ENCODE assay signal across 8 mouse cellular contexts in genomic region chr10:3573905-3574500, GRCm38 (mm10). TPM values are rescaled to one million over a fixed set of nuclear protein-coding genes. Genes with fewer than 3 reads are reported as not detected.
DNase-seq lines count a peak whose midpoint lies in the region; ATAC-seq lines count a peak whose summit lies in the region.

No protein-coding gene starts in this region.

- WGBS in hindbrain, embryonic 11.5 days, result 57% methylated on average over 4 of the region's 4 CpGs
- WGBS in hindbrain, embryonic 16.5 days, result 54% methylated on average over 4 of the region's 4 CpGs
- WGBS in embryonic facial prominence, embryonic 10.5 days, result 71% methylated on average over 4 of the region's 4 CpGs

- H3K27ac ChIP-seq in hindbrain, embryonic 11.5 days (ENCODE audit: low read depth, low read length), result no peak overlapping the region
- H3K27ac ChIP-seq in hindbrain, embryonic 16.5 days (ENCODE audit: low read depth, low read length), result no peak overlapping the region
- peak overlapping the region; percentile 20; the same call in 1 of the 2 replicates for H3K27ac ChIP-seq in embryonic facial prominence, embryonic 10.5 days (replicated peaks)

- peak; percentile 39 for DNase-seq in hindbrain, embryonic 11.5 days (ENCODE audit: low spot score)
- DNase-seq in ES-CJ7 (ENCODE audit: low read depth, low spot score), result peak; percentile 73
- DNase-seq in embryonic facial prominence, embryonic 10.5 days (ENCODE audit: low spot score), result peak; percentile 61
- DNase-seq in kidney, postnatal 36 days, result peak; percentile 48 to 74
- DNase-seq in skeletal muscle tissue, adult 2 months (ENCODE audit: low read depth, low spot score), result peak; percentile 10
- DNase-seq in right cerebral cortex, postnatal 4 days, result no peak

- no peaks in the 10 kb centered on the region for H3K4me1 ChIP-seq in hindbrain, embryonic 11.5 days (replicated peaks; ENCODE audit: control insufficient read depth, insufficient read depth, low read length)
- no peaks in the 10 kb centered on the region for H3K4me1 ChIP-seq in hindbrain, embryonic 16.5 days (ENCODE audit: control insufficient read depth, insufficient read depth, low read depth, low read length)
- H3K4me1 ChIP-seq in embryonic facial prominence, embryonic 10.5 days, result 0 out of 2 replicates have a peak, but pooled peaks cover 3% of the 10 kb centered on the region

- no peak overlapping the region for H3K9ac ChIP-seq in hindbrain, embryonic 11.5 days (ENCODE audit: low read depth, low read length)
- H3K9ac ChIP-seq in hindbrain, embryonic 16.5 days (ENCODE audit: low read depth, low read length), result no peak overlapping the region

- H3K4me3 ChIP-seq in hindbrain, embryonic 11.5 days (ENCODE audit: low read depth, low read length), result no peak overlapping the region
- no peak overlapping the region for H3K4me3 ChIP-seq in hindbrain, embryonic 16.5 days (ENCODE audit: low read length)
- H3K4me3 ChIP-seq in embryonic facial prominence, embryonic 10.5 days, result no peak overlapping the region

- no peak overlapping the region for H3K4me2 ChIP-seq in hindbrain, embryonic 11.5 days (replicated peaks; ENCODE audit: low read depth, low read length)
- H3K4me2 ChIP-seq in hindbrain, embryonic 16.5 days (ENCODE audit: low read length), result no peak overlapping the region

- H3K27me3 ChIP-seq in hindbrain, embryonic 11.5 days (ENCODE audit: control insufficient read depth, insufficient read depth, low read length), result no peaks in the 10 kb centered on the region
- H3K27me3 ChIP-seq in hindbrain, embryonic 16.5 days (replicated peaks; ENCODE audit: control insufficient read depth, insufficient read depth, low read length), result no peaks in the 10 kb centered on the region
- no peaks in the 10 kb centered on the region for H3K27me3 ChIP-seq in embryonic facial prominence, embryonic 10.5 days (replicated peaks; ENCODE audit: low read depth, poor library complexity, severe bottlenecking)

- no peak for ATAC-seq in hindbrain, embryonic 11.5 days (ENCODE audit: low FRiP score)
- no peak for ATAC-seq in hindbrain, embryonic 16.5 days
- no peak for ATAC-seq in frontal cortex, adult (ENCODE audit: low TSS enrichment)

- no peaks in the 10 kb centered on the region for H3K36me3 ChIP-seq in hindbrain, embryonic 11.5 days (ENCODE audit: control insufficient read depth, insufficient read depth, low read length)
- H3K36me3 ChIP-seq in hindbrain, embryonic 16.5 days (ENCODE audit: control insufficient read depth, insufficient read depth, low read length), result no peaks in the 10 kb centered on the region
- no peaks in the 10 kb centered on the region for H3K36me3 ChIP-seq in embryonic facial prominence, embryonic 10.5 days (replicated peaks)

- H3K9me3 ChIP-seq in hindbrain, embryonic 11.5 days (ENCODE audit: control insufficient read depth, low read length), result no peaks in the 10 kb centered on the region
- no peaks in the 10 kb centered on the region for H3K9me3 ChIP-seq in hindbrain, embryonic 16.5 days (ENCODE audit: control insufficient read depth, low read length)
- H3K9me3 ChIP-seq in embryonic facial prominence, embryonic 10.5 days, result no peaks in the 10 kb centered on the region

RNA-seq across cellular contexts. Expression of gene Iyd, which starts 34.0 kb away (rescaled TPM):
- 0.10 TPM in 1 of 2 replicates, not detected in the other for polyA plus RNA-seq in hindbrain, embryonic 11.5 days (2014; fragmentation: Nextera tagmentation; extraction: Ambion mirVana)
- 0.68 and 0.87 TPM in 2 replicates for polyA plus RNA-seq in hindbrain, embryonic 16.5 days (2015; fragmentation: Nextera tagmentation; extraction: Ambion mirVana)
- not detected in 2 replicates for polyA plus RNA-seq in embryonic facial prominence, embryonic 10.5 days (2016; fragmentation: Nextera tagmentation; extraction: Ambion mirVana)
